Mouse (Mus musculus): ENCODE measurements at regions not wholly inside any gene's neighbourhood (a gene's known extent, or its start where the extent isn't known, plus 50 kb on each side); places are given as distances from the start of the nearest gene placed in this dataset.

DNA sequence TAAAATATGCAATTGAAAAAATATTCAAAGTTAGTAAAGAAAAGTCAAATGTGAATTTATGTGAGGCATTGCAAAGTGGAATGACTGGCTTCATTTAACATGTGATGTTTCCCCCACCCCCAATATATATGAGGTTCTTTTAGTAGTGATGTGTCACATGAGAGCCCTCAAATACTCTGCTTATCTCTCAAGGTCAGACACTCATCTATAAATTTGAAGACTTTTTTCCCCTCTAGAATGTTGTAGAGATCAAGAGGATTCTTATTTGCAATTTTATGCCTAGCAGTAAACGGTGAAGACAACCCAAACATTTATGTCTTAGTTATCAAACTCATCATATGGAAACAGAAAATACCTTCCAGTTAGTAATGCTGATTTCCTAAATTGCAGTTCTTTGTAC, 457.8 kb upstream of the Tusc1 start:
- Histone ChIP-seq H3K27ac (no peak overlapping the region), H3K4me3 (replicated peaks; ENCODE audit: low read length) (no peak overlapping the region), H3K4me1 (replicated peaks; ENCODE audit: control insufficient read depth, insufficient read depth, low read length) (no peaks in the 10 kb centered on the region), H3K9me3 (ENCODE audit: control insufficient read depth, low read length) (no peaks in the 10 kb centered on the region), H3K36me3 (replicated peaks; ENCODE audit: control insufficient read depth, insufficient read depth) (no peaks in the 10 kb centered on the region), H3K9ac (no peak overlapping the region), H3K4me2 (replicated peaks) (no peak overlapping the region), H3K27me3 (ENCODE audit: control insufficient read depth, insufficient read depth, low read length) (no peaks in the 10 kb centered on the region)
- no peak for ATAC-seq (ENCODE audit: low FRiP score)
- peak; percentile 7 for DNase-seq (ENCODE audit: low spot score)
- 82% methylated on average over 1 of the region's 1 CpGs for WGBS

DNA sequence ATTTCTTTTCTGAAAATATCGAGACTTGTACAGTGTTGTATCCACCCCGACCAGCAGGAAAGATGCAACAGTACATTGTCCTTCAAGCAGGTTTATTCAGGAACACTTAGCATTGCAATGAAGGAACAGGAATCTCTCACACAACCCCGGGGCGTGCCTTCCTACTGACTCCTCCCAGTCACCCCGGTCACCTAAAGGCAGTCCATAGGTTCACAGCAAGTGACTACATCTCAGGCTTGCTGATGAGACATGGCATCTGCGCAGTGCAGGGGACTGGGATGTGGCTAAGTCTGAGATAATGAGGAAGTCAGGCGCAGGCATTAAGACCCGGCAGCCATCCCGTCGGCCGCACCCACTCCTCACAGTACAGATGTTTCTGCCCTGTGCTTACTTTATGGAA, 454.8 kb upstream of the Tusc1 start:
- DNase-seq (ENCODE audit: low spot score) (no peak), ATAC-seq (ENCODE audit: low FRiP score) (no peak)
- H3K9ac ChIP-seq: no peak overlapping the region
- peaks cover 6% of the 10 kb centered on the region; the same call in 1 of the 2 replicates for H3K9me3 ChIP-seq (ENCODE audit: control insufficient read depth, low read length)
- no peaks in the 10 kb centered on the region for H3K27me3 ChIP-seq (ENCODE audit: control insufficient read depth, insufficient read depth, low read length)
- H3K27ac ChIP-seq: no peak overlapping the region
- H3K4me2 ChIP-seq (replicated peaks): no peak overlapping the region
- H3K36me3 ChIP-seq (replicated peaks; ENCODE audit: control insufficient read depth, insufficient read depth): no peaks in the 10 kb centered on the region
- no peak overlapping the region for H3K4me3 ChIP-seq (replicated peaks; ENCODE audit: low read length)
- H3K4me1 ChIP-seq (replicated peaks; ENCODE audit: control insufficient read depth, insufficient read depth, low read length): no peaks in the 10 kb centered on the region
- WGBS: 83% methylated on average over 11 of the region's 11 CpGs

- no peak overlapping the region for H3K27ac ChIP-seq
- no peaks in the 10 kb centered on the region for H3K27me3 ChIP-seq (ENCODE audit: control insufficient read depth, insufficient read depth, low read length)
- 90% methylated on average over 2 of the region's 2 CpGs for WGBS
- H3K9me3 ChIP-seq (ENCODE audit: control insufficient read depth, low read length): no peaks in the 10 kb centered on the region
- no peak overlapping the region for H3K9ac ChIP-seq
- ATAC-seq (ENCODE audit: low FRiP score) (no peak), DNase-seq (ENCODE audit: low spot score) (no peak)
- H3K4me3 ChIP-seq (replicated peaks; ENCODE audit: low read length): no peak overlapping the region
- no peak overlapping the region for H3K4me2 ChIP-seq (replicated peaks)
- H3K4me1 ChIP-seq (replicated peaks; ENCODE audit: control insufficient read depth, insufficient read depth, low read length): no peaks in the 10 kb centered on the region
- no peaks in the 10 kb centered on the region for H3K36me3 ChIP-seq (replicated peaks; ENCODE audit: control insufficient read depth, insufficient read depth)
Measured at GRCm38 (mm10) chr4:93754497-93754896, 419.2 kb upstream of the Tusc1 start.

GRCm38 (mm10) chr4:93746326-93746725, 411.0 kb upstream of the Tusc1 start:
- Histone ChIP-seq H3K9ac (no peak overlapping the region), H3K27me3 (ENCODE audit: control insufficient read depth, insufficient read depth, low read length) (no peaks in the 10 kb centered on the region), H3K4me3 (replicated peaks; ENCODE audit: low read length) (no peak overlapping the region), H3K4me2 (replicated peaks) (no peak overlapping the region), H3K36me3 (replicated peaks; ENCODE audit: control insufficient read depth, insufficient read depth) (no peaks in the 10 kb centered on the region), H3K27ac (no peak overlapping the region), H3K9me3 (ENCODE audit: control insufficient read depth, low read length) (no peaks in the 10 kb centered on the region), H3K4me1 (replicated peaks; ENCODE audit: control insufficient read depth, insufficient read depth, low read length) (no peaks in the 10 kb centered on the region)
- WGBS: 65% methylated on average over 2 of the region's 2 CpGs
- ATAC-seq (ENCODE audit: low FRiP score) (no peak), DNase-seq (ENCODE audit: low spot score) (no peak)

GRCm38 (mm10) chr4:93713711-93714110, 378.4 kb upstream of the Tusc1 start:
- H3K4me3 ChIP-seq (replicated peaks; ENCODE audit: low read length): no peak overlapping the region
- H3K4me1 ChIP-seq (replicated peaks; ENCODE audit: control insufficient read depth, insufficient read depth, low read length): no peaks in the 10 kb centered on the region
- no peak overlapping the region for H3K9ac ChIP-seq
- DNase-seq (ENCODE audit: low spot score): no peak
- ATAC-seq (ENCODE audit: low FRiP score): no peak
- H3K27ac ChIP-seq: no peak overlapping the region
- no peaks in the 10 kb centered on the region for H3K9me3 ChIP-seq (ENCODE audit: control insufficient read depth, low read length)
- 76% methylated on average over 3 of the region's 3 CpGs for WGBS
- no peaks in the 10 kb centered on the region for H3K27me3 ChIP-seq (ENCODE audit: control insufficient read depth, insufficient read depth, low read length)
- H3K4me2 ChIP-seq (replicated peaks): no peak overlapping the region
- no peaks in the 10 kb centered on the region for H3K36me3 ChIP-seq (replicated peaks; ENCODE audit: control insufficient read depth, insufficient read depth)

- Histone ChIP-seq H3K27ac (no peak overlapping the region), H3K27me3 (ENCODE audit: control insufficient read depth, insufficient read depth, low read length) (no peaks in the 10 kb centered on the region), H3K9ac (no peak overlapping the region), H3K9me3 (ENCODE audit: control insufficient read depth, low read length) (no peaks in the 10 kb centered on the region), H3K4me1 (replicated peaks; ENCODE audit: control insufficient read depth, insufficient read depth, low read length) (no peaks in the 10 kb centered on the region), H3K36me3 (replicated peaks; ENCODE audit: control insufficient read depth, insufficient read depth) (no peaks in the 10 kb centered on the region), H3K4me3 (replicated peaks; ENCODE audit: low read length) (no peak overlapping the region), H3K4me2 (replicated peaks) (no peak overlapping the region)
- DNase-seq (ENCODE audit: low spot score) (no peak), ATAC-seq (ENCODE audit: low FRiP score) (peak; percentile 87)
- WGBS: 59% methylated on average over 8 of the region's 8 CpGs
Measured at GRCm38 (mm10) chr4:93676403-93677039, 341.2 kb upstream of the Tusc1 start.

DNA sequence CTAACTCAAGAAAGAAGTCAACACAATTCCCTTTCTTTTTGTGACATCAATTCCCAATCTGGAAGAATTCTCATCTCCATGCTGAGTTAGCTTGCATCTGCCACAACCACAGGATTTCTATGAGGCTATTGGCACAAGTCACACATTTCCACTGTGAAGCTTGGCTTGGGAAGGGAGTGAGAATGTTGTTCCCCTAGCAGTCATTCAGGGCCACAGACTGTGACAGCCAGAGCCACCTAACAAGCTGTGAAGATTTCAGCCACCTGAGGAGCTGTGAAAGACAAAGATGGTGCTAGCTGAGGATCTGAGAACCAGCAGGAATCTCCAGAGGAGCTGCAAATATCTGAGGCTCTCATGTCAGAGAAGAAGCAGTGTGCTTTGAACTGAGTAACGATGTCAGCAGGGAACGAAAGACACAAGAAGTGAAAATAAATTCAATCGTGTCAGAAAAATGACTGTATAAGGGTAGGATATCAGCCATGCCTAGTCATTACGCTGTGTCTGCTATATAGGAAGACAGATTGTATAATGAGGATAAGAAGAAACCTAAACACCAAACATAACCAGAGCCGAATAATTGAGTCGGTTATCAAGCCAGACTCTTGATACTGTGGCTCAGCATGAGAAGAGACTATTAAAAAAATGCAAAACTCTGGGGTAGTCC, 340.6 kb upstream of the Tusc1 start:
- Histone ChIP-seq H3K4me3 (replicated peaks; ENCODE audit: low read length) (no peak overlapping the region), H3K4me1 (replicated peaks; ENCODE audit: control insufficient read depth, insufficient read depth, low read length) (no peaks in the 10 kb centered on the region), H3K4me2 (replicated peaks) (no peak overlapping the region), H3K36me3 (replicated peaks; ENCODE audit: control insufficient read depth, insufficient read depth) (no peaks in the 10 kb centered on the region), H3K9me3 (ENCODE audit: control insufficient read depth, low read length) (no peaks in the 10 kb centered on the region), H3K9ac (no peak overlapping the region), H3K27ac (peak overlapping the region; percentile 4; the same call in 1 of the 2 replicates), H3K27me3 (ENCODE audit: control insufficient read depth, insufficient read depth, low read length) (no peaks in the 10 kb centered on the region)
- 58% methylated on average over 6 of the region's 6 CpGs for WGBS
- ATAC-seq (ENCODE audit: low FRiP score): peak; percentile 54; the same call in 1 of the 2 replicates
- no peak for DNase-seq (ENCODE audit: low spot score)

GRCm38 (mm10) chr4:93669050-93669449, 333.7 kb upstream of the Tusc1 start:
- DNase-seq (ENCODE audit: low spot score): no peak
- no peaks in the 10 kb centered on the region for H3K9me3 ChIP-seq (ENCODE audit: control insufficient read depth, low read length)
- ATAC-seq (ENCODE audit: low FRiP score): no peak
- H3K27ac ChIP-seq: no peak overlapping the region
- no peaks in the 10 kb centered on the region for H3K27me3 ChIP-seq (ENCODE audit: control insufficient read depth, insufficient read depth, low read length)
- H3K9ac ChIP-seq: no peak overlapping the region
- no peak overlapping the region for H3K4me2 ChIP-seq (replicated peaks)
- H3K4me1 ChIP-seq (replicated peaks; ENCODE audit: control insufficient read depth, insufficient read depth, low read length): no peaks in the 10 kb centered on the region
- H3K4me3 ChIP-seq (replicated peaks; ENCODE audit: low read length): no peak overlapping the region
- no peaks in the 10 kb centered on the region for H3K36me3 ChIP-seq (replicated peaks; ENCODE audit: control insufficient read depth, insufficient read depth)

- no peak for ATAC-seq (ENCODE audit: low FRiP score)
- Histone ChIP-seq H3K9me3 (ENCODE audit: control insufficient read depth, low read length) (no peaks in the 10 kb centered on the region), H3K4me1 (replicated peaks; ENCODE audit: control insufficient read depth, insufficient read depth, low read length) (no peaks in the 10 kb centered on the region), H3K27me3 (ENCODE audit: control insufficient read depth, insufficient read depth, low read length) (no peaks in the 10 kb centered on the region), H3K27ac (no peak overlapping the region), H3K4me3 (replicated peaks; ENCODE audit: low read length) (no peak overlapping the region), H3K4me2 (replicated peaks) (no peak overlapping the region), H3K9ac (no peak overlapping the region), H3K36me3 (replicated peaks; ENCODE audit: control insufficient read depth, insufficient read depth) (no peaks in the 10 kb centered on the region)
- DNase-seq (ENCODE audit: low spot score): no peak
- WGBS: 69% methylated on average over 1 of the region's 1 CpGs
Measured at GRCm38 (mm10) chr4:93664293-93664692, 329.0 kb upstream of the Tusc1 start.
